Mouse (Mus musculus) cortical plate, adult 2 months (tissue): ENCODE data around the gene Fam163a. TPM values are rescaled to one million over a fixed set of nuclear protein-coding genes. Genes with fewer than 3 reads are reported as not detected.
"Not testable (repeated sequence)": the region's sequence is repeated elsewhere in the genome, so short reads cannot be mapped to it uniquely, and the experiment has no call there.

Experiments used
- H3K27ac ChIP-seq: fragments of 200-500 bp; 2 replicates; pipeline ENCODE4 v1.5.1; 2012; ENCODE audit warnings: low read length, control low read depth, inconsistent platforms; ENCODE audit not compliant: insufficient read depth
- H3K4me1 ChIP-seq: fragments of 200-500 bp; 2 replicates; pipeline ENCODE4 v1.6.1; 2011; ENCODE audit warnings: low read length; ENCODE audit not compliant: control insufficient read depth, insufficient read depth
- H3K4me3 ChIP-seq: fragments of 200-500 bp; 2 replicates; pipeline ENCODE4 v1.5.1; 2011; ENCODE audit warnings: mild to moderate bottlenecking, low read length, control low read depth; ENCODE audit not compliant: insufficient read depth
- CTCF ChIP-seq: fragments of 200-500 bp; IDR thresholded peaks from 2 replicates; pipeline ENCODE4 v1.5.1; 2011; ENCODE audit warnings: mild to moderate bottlenecking, control low read depth, low read length; ENCODE audit not compliant: insufficient read depth; ENCODE audit errors: extremely low read depth
- POLR2A ChIP-seq: fragments of 200-500 bp; IDR thresholded peaks from 2 replicates; pipeline ENCODE4 v1.6.1; 2011; ENCODE audit warnings: mild to moderate bottlenecking, low read length, control low read depth; ENCODE audit not compliant: insufficient read depth; ENCODE audit errors: extremely low read depth
- polyA plus RNA-seq: library from polyadenylated mRNA; depleted of rRNA; stranded (reverse); fragments of >200 nt; gene quantifications from 2 replicates; pipeline ENCODE4 v1.2.3, GENCODE M21; 2012

Fam163a gene
- polyA plus RNA-seq, 1 experiment: 5.9 TPM

DNA sequence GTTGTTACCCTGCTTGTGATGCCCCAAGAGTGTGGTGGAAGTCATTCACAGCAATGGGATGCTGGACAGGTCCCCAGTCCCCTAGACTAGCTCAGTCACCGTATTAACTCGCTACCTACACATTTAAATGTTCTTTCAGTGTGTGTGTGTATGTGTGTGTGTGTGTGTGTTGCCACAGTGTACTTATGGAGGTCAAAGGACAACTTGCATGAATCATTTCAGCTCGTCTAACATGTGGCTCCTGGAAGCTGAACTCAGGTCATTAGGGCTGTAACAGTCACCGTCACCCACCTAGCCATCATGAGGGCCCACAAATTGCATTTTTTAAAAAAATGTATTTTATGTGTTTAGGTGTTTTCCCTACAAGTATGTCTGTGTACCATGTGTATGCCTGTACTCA is 142.6 kb downstream of the Fam163a start:
- TF ChIP-seq CTCF: no peak
- TF ChIP-seq POLR2A: no peak
- no peak overlapping the region for H3K4me3 ChIP-seq
- H3K4me1 ChIP-seq: no peaks in the 10 kb centered on the region
- no peak overlapping the region for H3K27ac ChIP-seq

DNA sequence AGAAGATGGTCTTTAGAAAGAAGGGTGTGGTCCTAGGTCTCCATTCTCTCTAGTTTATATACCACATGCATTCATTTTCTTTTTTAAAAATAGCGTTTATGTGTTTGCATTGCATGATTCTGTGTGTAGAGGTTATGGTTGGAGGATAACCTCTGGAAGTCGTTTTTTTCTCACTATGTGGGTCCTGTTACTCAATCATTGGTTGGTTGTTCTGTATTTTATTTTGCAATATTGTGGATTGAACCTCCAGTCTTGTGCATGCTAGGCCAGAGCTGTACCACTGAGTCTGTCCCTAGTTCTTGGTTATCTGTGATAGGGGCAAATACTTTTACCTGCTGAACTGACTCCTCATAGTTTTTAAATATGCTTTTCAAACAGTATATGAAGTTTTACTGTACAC is 146.6 kb downstream of the Fam163a start:
- Histone ChIP-seq H3K4me1 (no peaks in the 10 kb centered on the region), H3K27ac (no peak overlapping the region), H3K4me3 (no peak overlapping the region)
- TF ChIP-seq CTCF (no peak), POLR2A (no peak)

DNA sequence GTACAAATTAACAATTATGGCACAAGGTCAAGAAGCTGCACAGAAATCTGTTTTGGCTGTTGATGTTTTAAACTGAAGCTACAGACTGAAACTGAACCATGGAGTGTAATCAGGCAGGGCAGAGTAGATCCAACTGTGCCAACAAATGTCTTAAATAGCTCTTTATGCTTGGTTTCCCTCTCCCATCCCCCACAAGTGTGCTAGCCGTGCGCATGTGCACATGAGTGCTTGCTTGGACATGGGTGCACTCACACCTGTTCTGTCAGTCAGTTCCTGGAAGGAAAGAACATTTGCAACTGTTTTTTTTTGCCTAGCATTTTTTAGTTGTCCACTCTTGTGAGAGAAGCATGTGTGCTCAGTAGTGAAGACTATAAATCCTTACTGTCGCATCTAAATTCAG is 158.1 kb downstream of the Fam163a start:
- H3K4me1 ChIP-seq: no peaks in the 10 kb centered on the region; the same call in 1 of the 2 replicates
- no peak overlapping the region for H3K4me3 ChIP-seq
- no peak for TF ChIP-seq POLR2A
- TF ChIP-seq CTCF: no peak
- no peak overlapping the region for H3K27ac ChIP-seq

DNA sequence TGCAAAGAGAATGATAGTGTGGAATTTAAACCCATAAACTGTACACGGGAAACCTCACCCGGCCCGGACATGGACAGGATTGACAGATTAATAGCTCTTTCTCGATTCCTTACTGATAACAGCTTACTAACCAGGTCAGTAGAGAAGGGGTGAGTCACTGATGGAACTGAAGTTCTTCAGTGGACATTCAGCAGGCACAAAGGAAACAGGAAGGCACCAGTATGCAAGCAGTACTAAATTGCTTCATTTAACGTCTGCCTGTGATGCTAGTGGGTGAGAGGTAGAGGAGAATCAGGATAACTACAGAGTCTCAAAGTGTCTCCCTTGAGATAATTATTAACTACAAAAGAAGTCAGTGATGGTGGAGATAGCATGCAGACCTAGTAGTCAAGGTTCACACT is 160.6 kb downstream of the Fam163a start:
- TF ChIP-seq CTCF (no peak), POLR2A (no peak)
- Histone ChIP-seq H3K4me1 (no peaks in the 10 kb centered on the region; the same call in 1 of the 2 replicates), H3K4me3 (no peak overlapping the region), H3K27ac (no peak overlapping the region)

DNA sequence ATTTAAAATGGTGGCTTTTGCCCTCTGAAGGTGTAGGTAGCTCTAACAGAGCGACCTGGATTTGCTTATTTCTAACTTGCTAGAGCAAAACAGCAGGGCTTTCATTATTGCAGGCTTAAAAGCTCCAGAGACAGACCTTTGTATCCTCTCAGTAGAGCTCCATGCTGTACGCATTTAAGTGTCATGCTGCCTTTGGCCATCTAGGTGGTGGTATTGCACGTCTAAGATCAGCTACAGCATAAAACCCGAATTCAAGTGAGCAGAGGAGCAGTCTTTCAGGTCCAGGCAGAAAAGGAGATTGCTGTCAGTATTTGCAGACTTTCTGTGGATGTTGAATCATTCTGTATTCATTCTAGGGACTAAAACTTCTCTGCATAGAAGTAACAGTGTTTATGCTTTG is 161.8 kb downstream of the Fam163a start:
- H3K4me3 ChIP-seq: no peak overlapping the region
- H3K27ac ChIP-seq: no peak overlapping the region
- H3K4me1 ChIP-seq: no peaks in the 10 kb centered on the region; the same call in 1 of the 2 replicates
- TF ChIP-seq POLR2A (no peak), CTCF (peak; percentile 72)

DNA sequence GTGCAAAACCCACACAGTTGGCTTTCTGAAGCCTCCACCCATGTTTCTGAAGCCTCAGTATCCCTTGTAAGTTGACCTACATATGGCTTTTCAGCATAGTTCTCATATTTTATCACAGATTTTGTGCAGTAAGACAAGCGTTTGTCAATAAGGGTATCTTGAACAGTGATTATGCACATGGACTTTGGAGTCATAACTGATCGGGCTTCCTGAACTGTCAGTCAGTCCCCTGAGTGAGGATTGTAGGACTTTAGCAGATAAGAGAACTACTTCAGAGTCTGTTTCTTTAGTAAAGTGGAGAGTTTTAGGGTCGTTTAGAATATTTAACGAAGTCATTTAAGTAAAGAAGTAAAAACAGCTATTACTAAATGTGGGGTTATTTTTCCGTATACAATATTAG is 162.3 kb downstream of the Fam163a start:
- H3K27ac ChIP-seq: no peak overlapping the region
- TF ChIP-seq CTCF (no peak), POLR2A (no peak)
- peak overlapping the region; percentile 27; the same call in 1 of the 2 replicates for H3K4me3 ChIP-seq
- H3K4me1 ChIP-seq: no peaks in the 10 kb centered on the region; the same call in 1 of the 2 replicates

DNA sequence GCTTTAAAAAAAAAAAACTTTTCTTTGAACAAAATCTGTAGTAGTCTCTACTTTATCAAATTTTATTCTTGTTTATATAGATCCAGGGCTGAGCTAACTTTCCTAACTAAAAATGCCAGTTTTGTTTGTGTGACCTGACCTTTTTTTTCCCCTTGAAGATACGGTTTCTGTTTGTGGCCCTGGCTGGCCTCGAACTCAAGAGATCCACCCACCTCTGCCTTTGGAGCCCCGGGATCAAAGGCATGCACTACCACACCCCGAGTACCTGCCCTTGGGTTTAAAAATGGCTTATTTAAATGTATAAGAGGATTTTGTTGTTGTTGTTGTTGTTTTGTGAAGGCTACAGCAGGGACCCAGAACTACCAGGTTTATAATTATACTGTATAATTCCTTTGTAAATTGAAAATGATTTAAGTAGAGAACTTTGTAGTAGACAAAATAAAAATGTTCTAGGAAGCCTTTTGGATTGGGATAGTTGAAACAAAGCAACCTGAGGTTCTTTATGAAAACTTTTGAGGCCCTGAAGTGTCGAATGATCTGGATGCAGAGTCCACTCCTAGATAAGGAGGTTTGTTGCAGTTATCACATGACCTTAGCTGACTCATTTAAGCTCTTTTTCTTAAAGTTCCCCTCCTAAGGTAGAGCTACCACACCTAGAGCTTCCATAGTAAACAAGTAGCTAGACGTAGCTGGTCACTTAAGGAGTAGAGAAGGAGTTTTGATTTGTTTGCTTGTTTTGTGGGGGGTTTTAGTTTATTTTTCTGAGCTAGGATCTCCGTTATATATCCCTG is 163.2 kb downstream of the Fam163a start:
- H3K4me1 ChIP-seq: peaks cover 1% of the 10 kb centered on the region; the same call in 1 of the 2 replicates
- TF ChIP-seq CTCF: no peak
- TF ChIP-seq POLR2A: no peak
- H3K27ac ChIP-seq: no peak overlapping the region
- H3K4me3 ChIP-seq: peak overlapping the region; percentile 27; the same call in 1 of the 2 replicates

DNA sequence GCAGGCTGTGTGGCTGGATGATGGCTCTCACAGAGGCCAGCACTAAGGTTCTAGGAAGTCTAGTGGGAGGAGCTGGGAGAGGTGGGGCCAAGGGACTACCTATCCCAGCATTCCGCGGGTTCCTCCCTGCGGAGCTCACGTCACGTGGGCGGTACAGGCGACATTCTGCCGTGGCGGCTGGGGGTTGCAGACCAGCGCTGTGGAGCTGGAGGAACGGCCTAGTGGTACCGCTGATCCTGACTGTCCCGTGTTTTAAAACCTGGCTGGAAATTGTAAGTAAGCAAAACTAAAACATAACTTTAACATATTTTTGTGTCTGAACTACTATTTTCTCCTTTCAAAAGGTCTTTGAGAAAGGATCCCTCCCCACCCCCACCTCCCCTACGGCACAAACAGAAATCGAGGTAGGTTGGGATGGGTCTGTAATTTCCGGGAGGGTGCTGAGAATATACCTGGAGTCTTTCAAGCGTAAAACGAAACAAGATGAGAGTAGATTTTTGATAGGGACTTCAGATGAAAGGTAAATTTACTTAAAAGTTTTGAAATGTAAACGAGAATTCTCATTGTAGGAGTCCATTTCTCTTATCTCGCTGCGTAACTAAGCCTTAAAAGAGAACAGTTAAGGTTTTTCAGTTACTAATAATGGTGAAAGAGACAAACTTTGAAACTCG is 164.0 kb downstream of the Fam163a start:
- H3K4me3 ChIP-seq: peak overlapping the region; percentile 27
- H3K4me1 ChIP-seq: peaks cover 1% of the 10 kb centered on the region; the same call in 1 of the 2 replicates
- no peak overlapping the region for H3K27ac ChIP-seq
- TF ChIP-seq CTCF (no peak), POLR2A (peak; percentile 98)

DNA sequence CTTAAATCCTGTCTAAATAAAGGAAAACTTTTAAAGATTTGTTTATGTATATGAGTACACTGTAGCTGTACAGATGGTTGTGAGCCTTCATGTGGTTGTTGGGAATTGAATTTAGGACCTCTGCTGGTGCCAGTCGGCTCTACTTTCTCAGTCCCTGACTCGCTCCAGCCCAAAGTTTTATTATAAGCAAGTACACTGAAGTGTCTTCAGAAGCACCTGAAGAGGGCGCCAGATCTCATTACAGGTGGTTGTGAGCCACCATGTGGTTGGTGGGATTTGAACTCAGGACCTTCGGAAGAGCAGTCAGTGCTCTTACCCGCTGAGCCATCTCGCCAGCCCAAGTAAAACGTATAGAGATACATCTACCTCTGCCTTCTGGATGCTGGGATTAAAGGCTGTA is 164.8 kb downstream of the Fam163a start:
- not testable (repeated sequence) for H3K4me1 ChIP-seq, H3K4me3 ChIP-seq, H3K27ac ChIP-seq

DNA sequence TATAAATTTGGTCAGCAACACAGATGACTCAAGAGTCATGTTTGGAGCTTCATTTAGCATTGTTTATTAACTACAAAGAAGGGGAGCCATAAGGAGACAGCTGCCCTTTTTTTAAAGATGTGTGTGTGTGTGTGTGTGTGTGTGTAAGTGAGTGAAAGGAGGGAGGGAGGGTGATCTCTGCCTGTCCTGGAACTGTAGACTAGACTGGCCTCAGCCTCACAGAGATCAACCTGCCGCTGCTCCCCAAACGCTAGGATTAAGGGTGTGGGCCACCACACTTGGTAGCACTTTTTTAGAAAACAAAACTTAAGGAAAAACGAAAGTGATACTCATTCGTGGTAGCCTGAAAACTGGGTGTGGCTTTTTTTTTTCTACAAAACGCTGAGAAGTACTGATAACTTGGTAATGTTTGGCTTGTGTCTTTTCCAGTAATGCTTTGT is 167.7 kb downstream of the Fam163a start:
- Histone ChIP-seq H3K27ac (peak overlapping the region; percentile 41; the same call in 1 of the 2 replicates), H3K4me3 (peak overlapping the region; percentile 24; the same call in 1 of the 2 replicates), H3K4me1 (peaks cover 1% of the 10 kb centered on the region; the same call in 1 of the 2 replicates)
- TF ChIP-seq CTCF (no peak), POLR2A (no peak)
